Mouse (Mus musculus) thymus, postnatal 4 days (tissue): ENCODE data around the gene Gm20696.

Experiments
- DNase-seq: peaks from one replicate; pipeline ENCODE4 v3.0.0; 2021

Gm20696 gene

GRCm38 (mm10) chr6:99347836-99348235, 318.8 kb downstream of the Gm20696 start:
- no peak for DNase-seq

GRCm38 (mm10) chr6:99344966-99345365, 321.6 kb downstream of the Gm20696 start:
- no peak for DNase-seq

DNA sequence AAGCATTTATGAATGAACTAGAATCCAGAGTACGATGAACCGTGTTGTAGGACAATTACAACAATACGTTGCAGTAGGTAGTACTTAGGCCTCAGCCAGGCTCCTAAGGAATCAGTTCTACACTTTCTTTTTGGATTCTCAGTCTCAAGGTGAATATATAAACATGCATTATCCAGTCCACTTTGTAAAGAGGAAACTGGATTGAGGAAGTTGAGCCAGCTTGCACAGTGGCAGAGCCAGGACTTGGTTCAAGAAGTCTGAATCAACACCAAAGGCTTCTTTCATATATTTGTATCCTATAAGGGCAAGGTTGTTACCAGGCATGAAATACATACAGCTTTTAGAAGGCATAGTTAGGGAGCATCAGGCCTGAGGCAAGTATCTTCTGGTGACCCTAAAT, 322.2 kb downstream of the Gm20696 start:
- DNase-seq = no peak

- no peak for DNase-seq
These were observed 322.8 kb downstream of the Gm20696 start for GRCm38 (mm10) chr6:99343815-99344214.

DNA sequence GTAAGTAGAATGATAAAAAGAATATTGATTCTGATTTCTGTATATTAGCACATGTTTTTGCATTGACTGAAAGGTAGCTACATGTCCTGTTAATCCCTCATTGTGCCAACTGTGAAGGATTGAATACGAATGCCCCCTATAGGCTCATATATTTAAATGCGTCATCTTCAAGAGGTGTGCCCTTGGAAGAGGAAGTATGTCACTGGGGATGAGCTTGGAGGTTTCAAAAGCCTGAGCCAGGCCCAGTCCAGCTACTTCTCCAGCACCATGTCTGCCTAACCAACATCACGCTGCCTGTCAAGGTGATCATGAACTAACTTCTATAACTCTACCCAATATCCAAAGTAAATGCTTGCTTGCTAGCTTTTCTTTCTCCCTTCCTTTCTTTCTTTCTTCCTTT, 324.2 kb downstream of the Gm20696 start:
- DNase-seq = no peak

DNA sequence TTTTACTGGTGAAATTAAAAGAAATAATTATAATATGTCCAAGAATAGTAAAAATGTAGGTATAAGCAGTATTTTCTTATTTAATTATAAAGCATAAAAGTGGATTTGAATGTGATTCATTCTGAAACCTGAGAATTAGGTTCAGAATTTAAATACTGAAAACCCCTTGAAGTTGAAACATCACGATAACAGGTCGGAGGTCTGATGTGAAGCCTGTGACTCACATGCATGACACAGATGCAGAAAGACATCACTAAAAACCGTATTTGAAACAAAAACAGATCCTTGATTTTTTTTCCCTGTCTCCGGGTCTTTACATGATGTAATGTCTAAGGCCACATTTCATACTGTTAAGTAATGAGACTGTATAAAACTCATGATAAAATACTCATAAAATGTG, 325.7 kb downstream of the Gm20696 start:
- DNase-seq = no peak

GRCm38 (mm10) chr6:99339986-99340721, 326.4 kb downstream of the Gm20696 start:
- no peak for DNase-seq

- no peak for DNase-seq
These were observed 327.3 kb downstream of the Gm20696 start for GRCm38 (mm10) chr6:99339343-99339620.

DNA sequence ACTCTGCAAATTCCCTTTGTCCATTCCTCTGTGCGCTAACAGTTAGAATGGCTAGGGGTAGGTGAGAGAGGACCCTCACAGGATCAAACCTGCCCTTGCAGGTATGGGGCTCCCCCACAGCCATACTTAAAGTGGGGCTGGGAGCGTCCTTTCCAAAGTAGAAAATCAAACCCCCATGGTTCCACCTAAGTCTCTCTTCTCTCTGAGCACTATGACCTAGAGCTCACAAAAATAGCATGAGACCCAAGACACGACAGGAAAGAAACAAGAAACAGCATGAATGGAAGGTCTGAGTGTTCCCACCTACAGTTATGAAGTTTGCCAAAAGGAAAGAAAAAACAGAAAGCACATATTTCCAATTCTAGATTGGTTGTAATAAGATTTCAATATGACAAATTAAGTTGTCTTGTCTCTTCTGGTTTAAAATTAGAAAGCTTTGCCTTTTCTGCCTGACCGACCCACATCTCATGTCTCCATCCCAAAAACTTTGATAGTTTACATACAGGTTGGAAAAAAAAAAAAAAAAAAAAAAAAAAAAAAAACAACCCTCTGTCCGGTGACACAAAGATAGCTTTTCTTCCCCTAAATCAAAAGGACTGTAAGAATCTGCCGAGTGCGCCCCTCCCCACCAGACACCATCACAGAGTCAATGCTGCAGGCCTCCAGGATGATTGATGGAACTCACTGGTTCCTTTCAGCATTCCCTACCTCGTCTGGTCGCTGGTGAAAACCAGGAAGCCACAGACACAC, 327.8 kb downstream of the Gm20696 start:
- no peak for DNase-seq

- no peak for DNase-seq
These were observed 328.4 kb downstream of the Gm20696 start for GRCm38 (mm10) chr6:99338174-99338573.

- DNase-seq = no peak
These were observed 329.0 kb downstream of the Gm20696 start for GRCm38 (mm10) chr6:99337575-99337974.

DNA sequence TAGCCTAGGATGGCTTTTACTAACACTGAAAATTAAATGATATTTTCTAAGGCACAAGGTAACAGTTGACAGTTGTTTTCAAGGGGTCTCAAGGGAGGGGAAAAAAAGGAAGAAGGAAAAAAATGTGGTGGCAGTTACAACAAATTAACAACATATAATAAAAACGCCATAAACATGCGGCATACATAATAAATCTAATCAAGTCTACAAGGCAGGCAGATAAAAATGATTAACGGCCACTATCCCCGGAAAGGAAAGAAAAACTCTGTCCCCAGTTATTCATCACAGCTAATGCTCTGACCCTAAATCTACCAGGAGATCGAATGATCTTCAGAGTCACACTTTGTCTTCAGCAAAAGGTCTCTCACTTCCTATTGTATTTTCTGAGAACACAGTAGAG, 330.4 kb downstream of the Gm20696 start:
- DNase-seq = no peak

GRCm38 (mm10) chr6:99335174-99335830, 331.3 kb downstream of the Gm20696 start:
- DNase-seq = no peak

GRCm38 (mm10) chr6:99334255-99334654, 332.3 kb downstream of the Gm20696 start:
- DNase-seq = no peak

GRCm38 (mm10) chr6:99333127-99333526, 333.5 kb downstream of the Gm20696 start:
- DNase-seq = no peak

DNA sequence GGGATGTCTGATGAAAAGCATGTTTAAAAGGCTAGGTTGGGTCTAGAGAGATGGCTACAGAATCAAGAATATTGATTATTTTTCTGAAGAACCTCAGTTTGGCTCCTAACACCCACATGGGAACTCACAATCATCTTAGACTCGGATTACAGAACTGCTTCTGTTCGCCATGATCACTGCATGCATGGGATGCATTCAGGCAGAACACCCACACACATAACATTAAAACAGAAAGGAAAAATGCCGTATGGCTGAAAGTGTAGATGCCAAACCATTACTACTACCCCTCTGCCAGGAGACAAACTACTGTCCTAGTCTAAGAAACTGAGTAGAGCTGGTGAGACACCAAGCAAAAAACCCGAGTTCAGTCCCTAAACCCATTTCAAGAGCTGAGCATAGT, 336.4 kb downstream of the Gm20696 start:
- DNase-seq = no peak

GRCm38 (mm10) chr6:99328634-99329033, 338.0 kb downstream of the Gm20696 start:
- DNase-seq = no peak

GRCm38 (mm10) chr6:99328146-99328545, 338.5 kb downstream of the Gm20696 start:
- DNase-seq = no peak

GRCm38 (mm10) chr6:99327721-99328120, 338.9 kb downstream of the Gm20696 start:
- no peak for DNase-seq

DNA sequence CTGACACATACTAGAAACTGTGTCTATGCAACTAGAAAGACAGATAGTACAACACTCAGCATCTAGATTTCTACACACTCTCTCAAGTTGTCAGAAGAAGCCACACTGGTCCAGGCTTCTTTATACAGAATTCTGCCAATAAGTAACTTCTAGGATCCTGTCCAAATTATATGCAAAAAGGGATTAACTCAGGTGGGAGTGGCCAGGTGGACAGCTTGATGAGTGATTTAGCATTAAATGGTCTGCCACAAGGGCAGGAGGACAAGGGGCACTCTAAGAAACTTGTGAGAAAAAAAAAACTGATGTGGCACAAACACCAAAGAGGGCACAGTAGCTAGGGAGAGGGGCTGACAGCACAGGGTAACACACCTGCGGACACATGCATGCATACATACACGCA, 340.7 kb downstream of the Gm20696 start:
- no peak for DNase-seq

GRCm38 (mm10) chr6:99325461-99325860, 341.1 kb downstream of the Gm20696 start:
- DNase-seq = no peak

- no peak for DNase-seq
These were observed 344.3 kb downstream of the Gm20696 start for GRCm38 (mm10) chr6:99322132-99322904.

DNA sequence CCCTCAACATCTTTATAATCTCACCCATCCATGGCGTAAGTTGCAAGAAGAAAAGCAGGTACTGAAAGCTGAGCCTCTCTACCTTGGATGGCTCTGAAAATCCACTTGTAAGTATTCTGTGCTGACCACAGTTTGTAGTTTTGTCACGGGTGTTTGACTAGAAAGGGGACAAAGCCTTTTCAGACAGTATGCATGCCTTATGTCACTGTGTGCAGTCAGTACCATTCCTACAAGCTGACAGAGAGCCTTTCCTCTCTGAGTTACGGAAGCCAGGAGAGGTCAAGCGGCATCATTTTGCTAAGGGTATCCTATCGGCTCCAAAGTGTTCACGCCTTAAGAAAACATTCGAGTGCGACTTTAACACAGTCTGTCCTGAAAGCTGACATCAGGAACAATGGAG, 346.2 kb downstream of the Gm20696 start:
- DNase-seq = no peak
